Mouse (Mus musculus) kidney, adult 2 months (tissue): ENCODE results near the gene Megf11. TPM values are rescaled to one million over a fixed set of nuclear protein-coding genes. Genes with fewer than 3 reads are reported as not detected.

Experiments
- DNase-seq: peaks from one replicate; pipeline ENCODE4 v3.0.0; 2021
- H3K27ac ChIP-seq: fragments of 200-500 bp; 2 replicates; pipeline ENCODE4 v1.5.1; 2012; ENCODE audit warnings: low read depth, low read length, control low read depth, inconsistent platforms; ENCODE audit not compliant: insufficient read depth
- H3K27me3 ChIP-seq: fragments of 200-500 bp; replicated peaks from 2 replicates; pipeline ENCODE4 v1.6.1; 2012; ENCODE audit warnings: mild to moderate bottlenecking, moderate library complexity, low read length, inconsistent platforms; ENCODE audit not compliant: control insufficient read depth, insufficient read depth
- H3K36me3 ChIP-seq: fragments of 200-500 bp; 2 replicates; pipeline ENCODE4 v1.6.1; 2012; ENCODE audit warnings: mild to moderate bottlenecking, moderate library complexity, low read length, inconsistent platforms; ENCODE audit not compliant: control insufficient read depth, insufficient read depth
- H3K4me1 ChIP-seq: fragments of 200-500 bp; 2 replicates; pipeline ENCODE4 v1.6.1; 2011; ENCODE audit warnings: low read length; ENCODE audit not compliant: control insufficient read depth, insufficient read depth
- H3K4me3 ChIP-seq: fragments of 200-500 bp; 2 replicates; pipeline ENCODE4 v1.5.1; 2011; ENCODE audit warnings: mild to moderate bottlenecking, low read depth, low read length, control low read depth; ENCODE audit not compliant: insufficient read depth
- CTCF ChIP-seq: fragments of 200-500 bp; conservative IDR thresholded peaks from 2 replicates; pipeline ENCODE4 v1.5.1; 2011; ENCODE audit warnings: low read depth, mild to moderate bottlenecking, control low read depth, low read length, moderate library complexity, mixed read lengths; ENCODE audit not compliant: insufficient read depth, insufficient read length
- POLR2A ChIP-seq: fragments of 200-500 bp; IDR thresholded peaks from one replicate; pipeline ENCODE4 v1.6.1; 2011; ENCODE audit warnings: low read depth, low read length, control low read depth
- WGBS: fragments of 180-500 bp; shearing (Covaris S2); methylation state at CpG from one replicate; pipeline ENCODE4 v1.1.7; 2018; 5-methylcytosine and 5-hydroxymethylcytosine counted together
- polyA plus RNA-seq: library from polyadenylated mRNA; depleted of rRNA; stranded (reverse); fragments of >200 nt; gene quantifications from 2 replicates; pipeline ENCODE4 v1.2.3, GENCODE M21; 2012; rRNA removed

Megf11 gene
- polyA plus RNA-seq, 1 experiment: 0.16 TPM

GRCm38 (mm10) chr9:64749314-64749713 lies 363.9 kb downstream of the Megf11 start:
- Histone ChIP-seq H3K4me3 (no peak overlapping the region), H3K27me3 (no peaks in the 10 kb centered on the region), H3K27ac (no peak overlapping the region), H3K4me1 (no peaks in the 10 kb centered on the region), H3K36me3 (no peaks in the 10 kb centered on the region)
- DNase-seq: no peak
- 76% methylated on average over 6 of the region's 6 CpGs for WGBS
- no peak for TF ChIP-seq CTCF

- TF ChIP-seq CTCF (no peak), POLR2A (no peak)
These were observed 367.1 kb downstream of the Megf11 start for GRCm38 (mm10) chr9:64752575-64752974.

DNA sequence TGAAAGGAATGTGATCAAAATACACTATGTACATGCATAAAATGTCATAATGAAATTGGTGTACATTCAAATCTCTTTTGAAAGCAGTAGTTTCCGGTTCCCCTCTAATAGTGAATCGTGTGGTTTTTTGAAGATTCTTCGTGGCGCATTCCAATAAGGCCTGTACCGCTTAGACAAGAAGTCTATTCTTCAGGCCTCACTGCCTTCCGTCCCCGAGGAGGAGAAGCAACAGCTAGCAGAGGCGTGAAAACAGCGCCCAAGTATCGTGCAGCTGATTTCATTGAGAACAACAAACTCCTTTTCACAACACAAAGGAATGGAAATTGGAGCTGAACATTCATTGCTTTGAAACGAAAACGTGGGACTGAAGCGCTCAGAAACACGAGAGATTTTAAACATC lies 372.6 kb downstream of the Megf11 start:
- DNase-seq: no peak
- Histone ChIP-seq H3K4me1 (no peaks in the 10 kb centered on the region), H3K27ac (no peak overlapping the region), H3K4me3 (no peak overlapping the region), H3K36me3 (no peaks in the 10 kb centered on the region), H3K27me3 (no peaks in the 10 kb centered on the region)
- WGBS: 79% methylated on average over 14 of the region's 14 CpGs
- TF ChIP-seq POLR2A: no peak
- TF ChIP-seq CTCF: no peak

More at GRCm38 (mm10) chr9:64752575-64752974, 367.1 kb downstream of the Megf11 start:
- Histone ChIP-seq H3K4me1 (no peaks in the 10 kb centered on the region), H3K36me3 (no peaks in the 10 kb centered on the region), H3K27me3 (no peaks in the 10 kb centered on the region), H3K27ac (no peak overlapping the region), H3K4me3 (no peak overlapping the region)
- 88% methylated on average over 5 of the region's 5 CpGs for WGBS
- no peak for DNase-seq

Other genes starting within 250 kb of the Megf11 start
- 0.35 and 0.77 TPM in 2 replicates for gene Zwilch, start 212.5 kb upstream of the Megf11 start, polyA plus RNA-seq
- gene Rpl4, start 212.3 kb upstream of the Megf11 start, polyA plus RNA-seq: 373 and 421 TPM in 2 replicates
- gene Snapc5, start 206.4 kb upstream of the Megf11 start, polyA plus RNA-seq: 15.8 and 24.9 TPM in 2 replicates
- gene Uchl4, start 150.4 kb upstream of the Megf11 start, polyA plus RNA-seq: 0.11 and 0.15 TPM in 2 replicates
- 40.8 and 46.3 TPM in 2 replicates for gene Map2k1, start 132.0 kb upstream of the Megf11 start, polyA plus RNA-seq
- gene Tipin, start 104.0 kb upstream of the Megf11 start, polyA plus RNA-seq: 3.2 and 5.5 TPM in 2 replicates
- gene Dis3l, start 44.3 kb upstream of the Megf11 start, polyA plus RNA-seq: 13.0 and 13.6 TPM in 2 replicates